Mouse (Mus musculus) granulocyte monocyte progenitor cell, adult 5-6 weeks (primary cell): ENCODE data around the gene Bbs10. TPM values are rescaled to one million over a fixed set of nuclear protein-coding genes. Genes with fewer than 3 reads are reported as not detected.
A peak's percentile ranks its signal among the peaks of the same experiment; 100 is the strongest.

Experiments
- ATAC-seq: replicated peaks from 2 replicates; pipeline ENCODE4 v1.8.0; 2016; ENCODE audit warnings: mild to moderate bottlenecking, moderate TSS enrichment, inconsistent platforms; ENCODE audit not compliant: poor library complexity, severe bottlenecking
- total RNA-seq, 2 experiments: library from RNA; stranded (forward) in 1 of 2; stranded (reverse) in 1 of 2; fragments of 200-712, 200-1000 nt in 1 of 2; fragments of >200 nt in 1 of 2; fragmentation: Nextera tagmentation in 1 of 2; gene quantifications; 2 replicates each; pipeline ENCODE4 v1.2.3; 2014 to 2017

The Bbs10 gene
- total RNA-seq, 2 experiments from 2014 or later: 2.5 to 4.3 TPM

- no peak for ATAC-seq
Measured at GRCm38 (mm10) chr10:111318805-111319500, 20.5 kb downstream of the Bbs10 start.

GRCm38 (mm10) chr10:111320579-111320978, 22.1 kb downstream of the Bbs10 start:
- ATAC-seq: peak; percentile 83

- ATAC-seq: no peak
Measured at GRCm38 (mm10) chr10:111327957-111328356, 29.5 kb downstream of the Bbs10 start.

GRCm38 (mm10) chr10:111329326-111329725, 30.8 kb downstream of the Bbs10 start:
- no peak for ATAC-seq

- no peak for ATAC-seq
Measured at GRCm38 (mm10) chr10:111334902-111335301, 36.4 kb downstream of the Bbs10 start.

- peak; percentile 82 for ATAC-seq
Measured at GRCm38 (mm10) chr10:111335517-111336352, 37.3 kb downstream of the Bbs10 start.

GRCm38 (mm10) chr10:111336353-111336713, 37.9 kb downstream of the Bbs10 start:
- peak; percentile 69 for ATAC-seq

GRCm38 (mm10) chr10:111339296-111339695, 40.8 kb downstream of the Bbs10 start:
- no peak for ATAC-seq

GRCm38 (mm10) chr10:111341761-111342160, 43.3 kb downstream of the Bbs10 start:
- no peak for ATAC-seq

GRCm38 (mm10) chr10:111343555-111343954, 45.1 kb downstream of the Bbs10 start:
- no peak for ATAC-seq

- no peak for ATAC-seq
Measured at GRCm38 (mm10) chr10:111348263-111348662, 49.8 kb downstream of the Bbs10 start.

Other genes with a start within 250 kb of the Bbs10 start
- 60.6 and 67.4 TPM in 2 replicates for gene Osbpl8, start 133.9 kb upstream of the Bbs10 start, total RNA-seq (2014; fragmentation: Nextera tagmentation)
- 90.3 and 112 TPM in 2 replicates for gene Osbpl8, start 133.9 kb upstream of the Bbs10 start, total RNA-seq (2017)
- gene Nap1l1, start 174.5 kb downstream of the Bbs10 start, total RNA-seq (2014; fragmentation: Nextera tagmentation): 583 and 666 TPM in 2 replicates
- 670 and 682 TPM in 2 replicates for gene Nap1l1, start 174.5 kb downstream of the Bbs10 start, total RNA-seq (2017)
- 0.26 and 1.9 TPM in 2 replicates for gene Phlda1, start 207.6 kb downstream of the Bbs10 start, total RNA-seq (2014; fragmentation: Nextera tagmentation)
- gene Phlda1, start 207.6 kb downstream of the Bbs10 start, total RNA-seq (2017): 1.1 and 1.2 TPM in 2 replicates